Mouse (Mus musculus) c-Kit-negative CD71-positive TER-119-positive erythroid progenitor cells, embryonic 14.5 days (primary cell): ENCODE data around the gene Olfr56.
"Not testable (repeated sequence)": the region's sequence is repeated elsewhere in the genome, so short reads cannot be mapped to it uniquely, and the experiment has no call there.

Source experiments
- DNase-seq: peaks from one replicate; pipeline ENCODE4 v3.0.0-alpha.2; 2013; ENCODE audit warnings: low read depth, low spot score

Gene Olfr56

GRCm38 (mm10) chr11:48978240-48978939, at the start of gene Olfr56:
Gene Olfr56, plus strand, starts transcription at chr11:48978889.
- DNase-seq = not testable (repeated sequence)

DNA sequence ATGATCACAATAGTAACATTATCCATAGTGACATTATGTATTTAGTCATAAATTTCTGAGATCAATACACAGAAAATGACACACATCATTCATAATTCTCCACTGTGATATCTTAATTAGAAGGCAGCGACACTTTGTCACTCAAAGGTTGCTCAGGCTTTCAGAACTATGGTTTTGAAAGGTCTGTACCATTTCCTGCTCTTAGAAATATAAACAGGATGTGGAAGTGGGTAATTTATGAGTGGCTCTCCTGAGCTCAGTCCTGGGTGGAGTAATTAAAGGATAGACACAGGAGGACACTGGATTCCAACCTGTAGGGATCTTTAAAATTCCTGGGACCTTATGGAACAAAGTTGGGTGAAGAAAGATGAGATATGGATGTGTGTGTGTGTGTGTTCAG, 45.3 kb upstream of the Olfr56 start:
- DNase-seq = not testable (repeated sequence)

- not testable (repeated sequence) for DNase-seq
Observed at GRCm38 (mm10) chr11:48933923-48934322, 44.8 kb upstream of the Olfr56 start.

- not testable (repeated sequence) for DNase-seq
Observed at GRCm38 (mm10) chr11:48935291-48935690, 43.4 kb upstream of the Olfr56 start.

DNA sequence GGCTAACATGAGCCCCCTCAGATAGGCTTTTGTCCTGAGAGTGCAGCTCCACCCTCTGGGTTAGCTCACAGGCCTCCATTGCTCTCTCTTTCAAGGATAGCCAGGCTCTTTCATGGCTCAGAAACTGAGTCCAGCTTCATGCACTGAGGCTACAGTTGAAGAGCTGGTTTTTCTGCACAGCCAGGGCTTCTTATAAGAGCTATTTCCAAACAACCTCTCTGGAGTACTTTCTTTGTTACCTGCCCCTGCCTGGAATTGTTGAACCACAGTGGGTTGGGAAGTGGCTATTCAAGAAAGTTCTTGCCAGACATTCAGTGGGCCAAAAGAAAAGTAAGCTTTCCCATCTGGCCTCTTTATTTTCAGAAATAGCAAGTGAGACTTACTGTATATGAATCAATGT, 39.4 kb upstream of the Olfr56 start:
- DNase-seq = not testable (repeated sequence)

DNA sequence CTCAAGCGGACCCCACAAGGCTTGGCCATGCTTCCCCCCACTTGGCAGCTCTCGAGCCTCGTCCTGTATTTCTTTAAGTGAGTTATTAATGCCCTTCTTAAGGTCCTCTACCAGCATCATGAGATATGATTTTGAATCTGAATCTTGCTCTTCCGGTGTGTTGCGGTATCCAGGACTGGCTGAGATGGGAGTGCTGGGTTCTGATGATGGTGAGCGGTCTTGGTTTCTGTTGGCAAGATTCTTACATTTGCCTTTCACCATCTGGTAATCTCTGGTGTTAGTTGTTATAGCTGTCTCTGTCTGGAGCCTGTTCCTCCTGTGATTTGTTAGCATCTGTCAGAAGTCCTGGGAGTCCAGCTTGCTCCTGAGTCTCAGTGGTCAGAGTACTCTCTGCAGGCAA, 32.6 kb upstream of the Olfr56 start, which contains the start of gene Psme2b:
Psme2b (minus strand) TSS at position 101 of the 400 bp plus-strand sequence.
- DNase-seq = not testable (repeated sequence)

DNA sequence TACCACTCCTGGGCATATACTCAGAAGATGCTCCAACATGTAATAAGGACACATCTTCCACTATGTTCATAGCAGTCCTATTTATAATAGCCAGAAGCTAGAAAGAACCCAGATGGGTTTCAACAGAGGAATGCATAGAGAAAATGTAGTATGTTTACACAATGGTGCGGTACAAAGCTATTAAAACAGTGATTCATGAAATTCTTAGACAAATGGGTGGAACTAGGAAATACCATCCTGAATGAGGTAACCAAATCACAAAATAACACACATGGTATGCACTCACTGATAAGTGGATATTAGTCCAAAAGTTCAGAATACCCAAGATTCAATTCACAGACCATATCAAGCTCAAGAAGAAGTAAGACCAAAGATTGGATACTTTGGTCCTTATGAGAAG, 4.0 kb upstream of the Olfr56 start:
- not testable (repeated sequence) for DNase-seq

GRCm38 (mm10) chr11:48979251-48979650, 562 bp downstream of the Olfr56 start, which contains the start of gene 9930111J21Rik1:
Gene 9930111J21Rik1, minus strand, starts transcription at chr11:48979398.
- not testable (repeated sequence) for DNase-seq

- DNase-seq = not testable (repeated sequence)
Observed at GRCm38 (mm10) chr11:48980052-48980451, 1.4 kb downstream of the Olfr56 start.

DNA sequence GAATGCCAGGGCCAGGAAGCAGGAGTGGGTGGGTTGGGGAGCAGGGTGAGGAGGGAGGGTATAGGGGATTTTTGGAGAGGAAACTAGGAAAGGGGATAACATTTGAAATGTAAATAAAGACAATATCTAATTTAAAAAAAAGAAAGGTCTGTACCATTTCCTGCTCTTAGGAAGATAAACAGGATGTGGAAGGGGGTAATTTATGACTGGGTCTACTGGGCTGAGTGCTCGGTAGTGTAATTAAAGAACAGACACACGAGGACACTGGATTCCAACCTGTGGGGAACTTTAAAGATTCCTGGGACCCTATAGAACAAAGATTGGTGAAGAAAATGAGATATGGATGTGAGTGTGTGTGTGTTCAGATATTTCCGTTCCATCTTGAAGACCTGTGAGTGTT, 4.2 kb downstream of the Olfr56 start:
- not testable (repeated sequence) for DNase-seq

- DNase-seq = not testable (repeated sequence)
Observed at GRCm38 (mm10) chr11:48988219-48988618, 9.5 kb downstream of the Olfr56 start.

GRCm38 (mm10) chr11:48989981-48990380, 11.3 kb downstream of the Olfr56 start:
- not testable (repeated sequence) for DNase-seq

DNA sequence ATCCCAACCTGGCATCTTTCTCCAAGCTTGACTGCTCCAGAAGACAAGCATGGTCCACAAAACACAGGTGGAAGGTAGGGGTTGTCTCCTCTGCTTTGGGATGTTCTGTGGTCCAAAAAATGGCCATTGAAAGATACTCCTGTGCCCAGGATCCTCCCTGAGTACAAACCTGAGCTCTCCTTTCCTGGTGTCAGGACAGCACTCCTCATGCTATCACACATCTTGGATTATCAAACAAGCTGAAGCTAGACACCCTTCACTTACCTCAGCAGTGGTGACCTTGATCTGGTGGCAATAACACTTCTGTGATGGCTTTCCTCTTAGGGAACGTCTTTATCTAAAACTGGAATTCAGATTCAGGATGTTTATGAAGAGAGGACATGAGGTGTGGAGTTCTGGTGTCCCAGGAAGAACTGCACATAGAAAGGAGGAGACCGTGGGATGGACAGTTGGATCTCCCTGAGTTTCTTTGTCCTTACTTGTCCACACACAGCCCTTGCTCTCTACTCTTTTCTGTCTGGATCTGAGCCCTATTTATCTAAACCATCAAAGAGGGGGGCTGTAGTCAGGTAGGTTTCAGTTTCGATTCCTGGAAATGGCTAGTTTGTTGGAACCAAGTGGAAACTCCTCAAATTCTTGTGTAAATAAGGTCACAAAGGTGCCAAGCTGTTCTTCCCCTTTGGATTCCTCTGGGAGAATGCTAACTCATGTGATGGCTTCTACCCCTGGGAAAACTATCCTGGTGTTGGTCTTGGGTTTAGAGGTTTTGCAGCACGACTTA, 13.2 kb downstream of the Olfr56 start, which contains the start of gene Gm12185:
Gm12185 (minus strand) TSS at position 487 of the 781 bp plus-strand sequence.
- DNase-seq = not testable (repeated sequence)

- DNase-seq = not testable (repeated sequence)
Observed at GRCm38 (mm10) chr11:48993296-48993695, 14.6 kb downstream of the Olfr56 start.

DNA sequence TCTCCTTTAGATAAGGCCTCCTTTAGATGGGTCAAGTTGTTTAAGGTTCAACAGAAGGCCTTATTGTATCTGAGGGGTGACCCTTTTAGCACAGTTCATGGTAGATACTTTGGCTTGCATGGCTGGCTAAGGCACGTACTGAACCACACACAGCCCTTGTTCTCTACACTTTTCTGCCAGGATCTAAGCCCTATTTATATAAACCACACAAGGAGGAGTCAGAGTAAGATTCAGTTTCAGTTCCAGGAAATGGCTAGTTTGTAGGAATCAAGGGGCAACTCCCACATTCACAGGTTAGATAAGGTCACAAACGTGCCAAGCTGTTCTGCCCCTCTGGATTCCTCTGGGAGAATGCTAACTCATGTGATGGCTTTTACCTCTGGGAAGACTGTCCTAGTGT, 15.3 kb downstream of the Olfr56 start, which contains the start of gene Tgtp1:
Tgtp1 (minus strand) TSS at position 155 of the 400 bp plus-strand sequence.
- not testable (repeated sequence) for DNase-seq

GRCm38 (mm10) chr11:49000411-49000810, 21.7 kb downstream of the Olfr56 start:
- DNase-seq = not testable (repeated sequence)

DNA sequence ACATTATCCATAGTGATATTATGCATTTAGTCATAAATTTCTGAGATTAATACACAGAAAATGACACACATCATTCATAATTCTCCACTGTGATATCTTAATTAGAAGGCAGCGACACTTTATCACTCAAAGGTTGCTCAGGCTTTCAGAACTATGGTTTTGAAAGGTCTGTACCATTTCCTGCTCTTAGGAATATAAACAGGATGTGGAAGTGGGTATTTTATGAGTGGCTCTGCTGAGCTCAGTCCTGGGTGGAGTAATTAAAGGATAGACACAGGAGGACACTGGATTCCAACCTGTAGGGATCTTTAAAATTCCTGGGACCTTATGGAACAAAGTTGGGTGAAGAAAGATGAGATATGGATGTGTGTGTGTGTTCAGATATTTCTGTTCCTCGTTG, 27.6 kb downstream of the Olfr56 start:
- not testable (repeated sequence) for DNase-seq

GRCm38 (mm10) chr11:49006785-49007184, 28.1 kb downstream of the Olfr56 start:
- DNase-seq = not testable (repeated sequence)

DNA sequence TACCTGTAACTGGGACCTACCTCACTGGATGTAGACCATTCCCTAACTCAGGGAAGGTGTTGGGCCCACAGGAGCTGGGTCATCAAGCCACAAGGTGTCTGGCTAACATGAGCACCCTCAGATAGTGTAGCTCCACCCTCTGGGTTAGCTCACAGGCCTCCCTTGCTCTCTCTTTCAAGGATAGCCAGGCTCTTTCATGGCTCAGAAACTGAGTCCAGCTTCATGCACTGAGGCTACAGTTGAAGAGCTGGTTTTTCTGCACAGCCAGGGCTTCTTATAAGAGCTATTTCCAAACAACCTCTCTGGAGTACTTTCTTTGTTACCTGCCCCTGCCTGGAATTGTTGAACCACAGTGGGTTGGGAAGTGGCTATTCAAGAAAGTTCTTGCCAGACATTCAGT, 33.4 kb downstream of the Olfr56 start:
- not testable (repeated sequence) for DNase-seq

DNA sequence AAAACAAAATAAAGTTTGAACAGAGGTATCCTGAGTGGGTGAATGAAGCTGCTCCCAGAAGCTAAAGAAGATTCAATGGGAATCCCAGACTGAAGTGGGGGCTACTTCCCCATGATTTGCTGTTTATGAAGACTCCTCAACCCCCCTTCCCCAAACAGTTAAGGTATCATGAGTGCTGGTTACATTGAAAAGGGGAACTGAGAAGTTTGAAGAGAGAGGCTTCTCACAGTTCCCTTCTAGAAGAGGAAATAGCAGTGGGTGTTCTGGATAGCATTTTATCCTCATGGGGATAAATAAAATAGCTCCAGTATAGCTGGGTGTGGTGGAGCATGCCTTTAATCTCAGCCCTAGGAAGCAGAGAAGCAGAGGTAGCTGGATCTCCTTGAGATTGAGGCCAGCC, 71.4 kb downstream of the Olfr56 start:
- not testable (repeated sequence) for DNase-seq

GRCm38 (mm10) chr11:49051093-49051891, 72.6 kb downstream of the Olfr56 start, which contains the start of gene 9930111J21Rik2:
Gene 9930111J21Rik2, minus strand, starts transcription at chr11:49051242.
- DNase-seq = not testable (repeated sequence)
